Mouse (Mus musculus) spleen, adult 2 months (tissue): ENCODE data around the gene Epha10.

Source experiments
- CTCF ChIP-seq: fragments of 200-500 bp; IDR thresholded peaks from 2 replicates; pipeline ENCODE4 v1.5.1; 2011; ENCODE audit warnings: mild to moderate bottlenecking, inconsistent platforms; ENCODE audit not compliant: insufficient read depth, insufficient read length, insufficient replicate concordance; ENCODE audit errors: extremely low read depth
- POLR2A ChIP-seq: fragments of 200-500 bp; IDR thresholded peaks from 2 replicates; pipeline ENCODE4 v1.6.1; 2011; ENCODE audit warnings: low read depth, low read length, inconsistent platforms

DNA sequence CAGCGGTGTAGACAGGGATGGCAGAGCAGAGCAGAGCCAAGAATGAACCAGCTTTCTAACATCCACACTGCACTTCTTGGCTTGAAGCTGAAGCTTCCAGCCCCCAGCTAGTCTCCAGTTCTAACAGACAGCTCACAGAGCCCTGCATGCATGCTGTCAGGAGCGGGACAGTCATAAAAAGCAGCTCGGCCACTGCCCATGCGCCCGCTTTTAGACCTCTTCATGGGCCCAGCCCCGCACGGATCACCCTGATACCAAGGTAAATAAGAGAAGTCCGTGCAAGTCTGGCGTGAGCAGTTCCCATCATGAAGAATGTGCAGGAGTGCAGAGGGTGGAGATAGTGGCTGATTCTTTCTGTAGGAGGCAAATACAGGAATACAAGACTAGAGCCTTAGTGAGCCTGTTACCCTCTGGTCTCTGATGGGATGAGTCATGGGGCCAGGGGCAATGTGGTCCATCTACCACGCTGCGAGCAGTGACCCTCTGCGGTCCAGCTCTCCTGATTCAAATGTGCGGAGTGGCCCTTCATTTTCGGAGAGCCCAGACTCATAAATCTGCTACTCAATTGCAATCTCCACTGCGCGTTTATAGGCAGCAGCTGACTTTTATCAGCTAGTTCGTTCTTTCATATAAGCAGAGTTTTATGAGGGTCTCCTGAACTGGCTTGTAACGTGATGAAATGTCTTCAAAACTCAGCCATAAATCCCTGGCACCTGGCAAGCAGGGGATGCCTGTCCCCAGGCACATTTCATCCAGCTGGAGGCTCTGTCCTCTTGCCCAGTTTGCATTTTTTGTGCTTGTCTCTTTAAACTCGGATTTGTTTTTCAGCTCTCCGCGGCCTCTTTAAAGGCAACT lies 69.7 kb downstream of the Epha10 start:
- no peak for TF ChIP-seq POLR2A
- no peak for TF ChIP-seq CTCF
